Mouse (Mus musculus): Measurements from ENCODE around the gene Foxj2. TPM values are rescaled to one million over a fixed set of nuclear protein-coding genes. Genes with fewer than 3 reads are reported as not detected.

The Foxj2 gene
- polyA plus RNA-seq, 1 experiment from 2014 or later, result 5.0 TPM

- no peaks in the 10 kb centered on the region for H3K27me3 ChIP-seq (ENCODE audit: control insufficient read depth, insufficient read depth, low read length)
- no peaks in the 10 kb centered on the region for H3K36me3 ChIP-seq (ENCODE audit: control insufficient read depth, insufficient read depth, low read length)
- no peaks in the 10 kb centered on the region for H3K4me1 ChIP-seq (replicated peaks; ENCODE audit: control insufficient read depth, insufficient read depth, low read length)
- H3K27ac ChIP-seq (ENCODE audit: low read depth, low read length), result no peak overlapping the region
- H3K9me3 ChIP-seq (ENCODE audit: control insufficient read depth, low read length), result no peaks in the 10 kb centered on the region
- ATAC-seq (replicated peaks; ENCODE audit: low FRiP score), result no peak
- DNase-seq (ENCODE audit: low spot score), result no peak
- no peak overlapping the region for H3K9ac ChIP-seq (ENCODE audit: low read length)
- no peak overlapping the region for H3K4me2 ChIP-seq (ENCODE audit: low read depth, low read length, severe bottlenecking)
- 75% methylated on average over 2 of the region's 2 CpGs for WGBS
- H3K4me3 ChIP-seq (ENCODE audit: low read depth, low read length), result no peak overlapping the region
These were observed 33.0 kb downstream of the Foxj2 start for GRCm38 (mm10) chr6:122852696-122853095.

GRCm38 (mm10) chr6:122854552-122854951, 34.8 kb downstream of the Foxj2 start:
- no peaks in the 10 kb centered on the region for H3K9me3 ChIP-seq (ENCODE audit: control insufficient read depth, low read length)
- H3K27ac ChIP-seq (ENCODE audit: low read depth, low read length), result no peak overlapping the region
- H3K27me3 ChIP-seq (ENCODE audit: control insufficient read depth, insufficient read depth, low read length), result no peaks in the 10 kb centered on the region
- ATAC-seq (replicated peaks; ENCODE audit: low FRiP score) (no peak), DNase-seq (ENCODE audit: low spot score) (no peak)
- H3K4me1 ChIP-seq (replicated peaks; ENCODE audit: control insufficient read depth, insufficient read depth, low read length), result no peaks in the 10 kb centered on the region
- H3K4me3 ChIP-seq (ENCODE audit: low read depth, low read length), result no peak overlapping the region
- no peak overlapping the region for H3K9ac ChIP-seq (ENCODE audit: low read length)
- 84% methylated on average over 12 of the region's 12 CpGs for WGBS
- H3K4me2 ChIP-seq (ENCODE audit: low read depth, low read length, severe bottlenecking), result no peak overlapping the region
- no peaks in the 10 kb centered on the region for H3K36me3 ChIP-seq (ENCODE audit: control insufficient read depth, insufficient read depth, low read length)

- Histone ChIP-seq H3K4me1 (replicated peaks; ENCODE audit: control insufficient read depth, insufficient read depth, low read length) (no peaks in the 10 kb centered on the region), H3K4me2 (ENCODE audit: low read depth, low read length, severe bottlenecking) (no peak within 1 kb of the TSS), H3K4me3 (ENCODE audit: low read depth, low read length) (no peak within 1 kb of the TSS), H3K27ac (ENCODE audit: low read depth, low read length) (no peak within 1 kb of the TSS), H3K9ac (ENCODE audit: low read length) (no peak within 1 kb of the TSS), H3K36me3 (ENCODE audit: control insufficient read depth, insufficient read depth, low read length) (no peaks in the 10 kb centered on the region), H3K27me3 (ENCODE audit: control insufficient read depth, insufficient read depth, low read length) (no peaks in the 10 kb centered on the region), H3K9me3 (ENCODE audit: control insufficient read depth, low read length) (no peaks in the 10 kb centered on the region; the same call in 1 of the 2 replicates)
- DNase-seq (ENCODE audit: low spot score) (no peak), ATAC-seq (replicated peaks; ENCODE audit: low FRiP score) (no peak)
- WGBS, result 80% methylated on average over 7 of the region's 7 CpGs
These were observed 36.2 kb downstream of the Foxj2 start, which contains the start of gene C3ar1 for GRCm38 (mm10) chr6:122855955-122856354. Gene C3ar1 (minus strand): TSS chr6:122856161.

GRCm38 (mm10) chr6:122862434-122862833, 42.7 kb downstream of the Foxj2 start:
- DNase-seq (ENCODE audit: low spot score) (no peak), ATAC-seq (replicated peaks; ENCODE audit: low FRiP score) (no peak)
- no peaks in the 10 kb centered on the region for H3K36me3 ChIP-seq (ENCODE audit: control insufficient read depth, insufficient read depth, low read length)
- H3K27ac ChIP-seq (ENCODE audit: low read depth, low read length), result no peak overlapping the region
- no peak overlapping the region for H3K9ac ChIP-seq (ENCODE audit: low read length)
- H3K9me3 ChIP-seq (ENCODE audit: control insufficient read depth, low read length), result peaks cover 8% of the 10 kb centered on the region; the same call in 1 of the 2 replicates
- H3K4me3 ChIP-seq (ENCODE audit: low read depth, low read length), result no peak overlapping the region
- no peaks in the 10 kb centered on the region for H3K27me3 ChIP-seq (ENCODE audit: control insufficient read depth, insufficient read depth, low read length)
- WGBS, result 79% methylated on average over 6 of the region's 6 CpGs
- no peaks in the 10 kb centered on the region for H3K4me1 ChIP-seq (replicated peaks; ENCODE audit: control insufficient read depth, insufficient read depth, low read length)
- H3K4me2 ChIP-seq (ENCODE audit: low read depth, low read length, severe bottlenecking), result no peak overlapping the region

GRCm38 (mm10) chr6:122862871-122863270, 43.2 kb downstream of the Foxj2 start:
- Histone ChIP-seq H3K4me1 (replicated peaks; ENCODE audit: control insufficient read depth, insufficient read depth, low read length) (no peaks in the 10 kb centered on the region), H3K27ac (ENCODE audit: low read depth, low read length) (no peak overlapping the region), H3K9ac (ENCODE audit: low read length) (no peak overlapping the region), H3K4me2 (ENCODE audit: low read depth, low read length, severe bottlenecking) (no peak overlapping the region), H3K4me3 (ENCODE audit: low read depth, low read length) (no peak overlapping the region), H3K9me3 (ENCODE audit: control insufficient read depth, low read length) (peaks cover 8% of the 10 kb centered on the region; the same call in 1 of the 2 replicates), H3K36me3 (ENCODE audit: control insufficient read depth, insufficient read depth, low read length) (no peaks in the 10 kb centered on the region), H3K27me3 (ENCODE audit: control insufficient read depth, insufficient read depth, low read length) (no peaks in the 10 kb centered on the region)
- WGBS, result 88% methylated on average over 1 of the region's 1 CpGs
- ATAC-seq (replicated peaks; ENCODE audit: low FRiP score) (no peak), DNase-seq (ENCODE audit: low spot score) (no peak)

GRCm38 (mm10) chr6:122867914-122868313, 48.2 kb downstream of the Foxj2 start:
- Histone ChIP-seq H3K4me3 (ENCODE audit: low read depth, low read length) (no peak overlapping the region), H3K27ac (ENCODE audit: low read depth, low read length) (no peak overlapping the region), H3K9ac (ENCODE audit: low read length) (no peak overlapping the region), H3K9me3 (ENCODE audit: control insufficient read depth, low read length) (no peaks in the 10 kb centered on the region), H3K36me3 (ENCODE audit: control insufficient read depth, insufficient read depth, low read length) (no peaks in the 10 kb centered on the region), H3K4me2 (ENCODE audit: low read depth, low read length, severe bottlenecking) (no peak overlapping the region), H3K4me1 (replicated peaks; ENCODE audit: control insufficient read depth, insufficient read depth, low read length) (no peaks in the 10 kb centered on the region), H3K27me3 (ENCODE audit: control insufficient read depth, insufficient read depth, low read length) (no peaks in the 10 kb centered on the region)
- ATAC-seq (replicated peaks; ENCODE audit: low FRiP score), result no peak
- DNase-seq (ENCODE audit: low spot score), result no peak
- WGBS, result 66% methylated on average over 4 of the region's 4 CpGs

GRCm38 (mm10) chr6:122869846-122870245, 50.1 kb downstream of the Foxj2 start:
- no peak overlapping the region for H3K27ac ChIP-seq (ENCODE audit: low read depth, low read length)
- H3K36me3 ChIP-seq (ENCODE audit: control insufficient read depth, insufficient read depth, low read length), result no peaks in the 10 kb centered on the region
- H3K4me3 ChIP-seq (ENCODE audit: low read depth, low read length), result no peak overlapping the region
- DNase-seq (ENCODE audit: low spot score) (no peak), ATAC-seq (replicated peaks; ENCODE audit: low FRiP score) (no peak)
- H3K4me2 ChIP-seq (ENCODE audit: low read depth, low read length, severe bottlenecking), result no peak overlapping the region
- H3K4me1 ChIP-seq (replicated peaks; ENCODE audit: control insufficient read depth, insufficient read depth, low read length), result no peaks in the 10 kb centered on the region
- no peaks in the 10 kb centered on the region for H3K9me3 ChIP-seq (ENCODE audit: control insufficient read depth, low read length)
- no peak overlapping the region for H3K9ac ChIP-seq (ENCODE audit: low read length)
- no peaks in the 10 kb centered on the region for H3K27me3 ChIP-seq (ENCODE audit: control insufficient read depth, insufficient read depth, low read length)
- WGBS, result 85% methylated on average over 11 of the region's 11 CpGs

GRCm38 (mm10) chr6:122872800-122873199, 53.1 kb downstream of the Foxj2 start:
- Histone ChIP-seq H3K9ac (ENCODE audit: low read length) (no peak overlapping the region), H3K4me3 (ENCODE audit: low read depth, low read length) (no peak overlapping the region), H3K36me3 (ENCODE audit: control insufficient read depth, insufficient read depth, low read length) (no peaks in the 10 kb centered on the region), H3K27ac (ENCODE audit: low read depth, low read length) (no peak overlapping the region), H3K27me3 (ENCODE audit: control insufficient read depth, insufficient read depth, low read length) (no peaks in the 10 kb centered on the region), H3K4me2 (ENCODE audit: low read depth, low read length, severe bottlenecking) (no peak overlapping the region), H3K9me3 (ENCODE audit: control insufficient read depth, low read length) (no peaks in the 10 kb centered on the region), H3K4me1 (replicated peaks; ENCODE audit: control insufficient read depth, insufficient read depth, low read length) (peaks cover 4% of the 10 kb centered on the region; the same call in 1 of the 2 replicates)
- ATAC-seq (replicated peaks; ENCODE audit: low FRiP score) (no peak), DNase-seq (ENCODE audit: low spot score) (no peak)
- 96% methylated on average over 5 of the region's 5 CpGs for WGBS

- peak within 1 kb of the TSS; percentile 89 for H3K9ac ChIP-seq (ENCODE audit: low read length)
- H3K27me3 ChIP-seq (ENCODE audit: control insufficient read depth, insufficient read depth, low read length), result no peaks in the 10 kb centered on the region
- H3K4me2 ChIP-seq (ENCODE audit: low read depth, low read length, severe bottlenecking), result peak within 1 kb of the TSS; percentile 59
- H3K27ac ChIP-seq (ENCODE audit: low read depth, low read length), result peak within 1 kb of the TSS; percentile 75
- DNase-seq (ENCODE audit: low spot score) (peak; percentile 98), ATAC-seq (replicated peaks; ENCODE audit: low FRiP score) (peak; percentile 97)
- peaks cover 4% of the 10 kb centered on the region; the same call in 1 of the 2 replicates for H3K4me1 ChIP-seq (replicated peaks; ENCODE audit: control insufficient read depth, insufficient read depth, low read length)
- peak within 1 kb of the TSS; percentile 84 for H3K4me3 ChIP-seq (ENCODE audit: low read depth, low read length)
- no peaks in the 10 kb centered on the region for H3K9me3 ChIP-seq (ENCODE audit: control insufficient read depth, low read length)
- no peaks in the 10 kb centered on the region for H3K36me3 ChIP-seq (ENCODE audit: control insufficient read depth, insufficient read depth, low read length)
- WGBS, result 7% methylated on average over 43 of the region's 43 CpGs
These were observed 54.4 kb downstream of the Foxj2 start, which contains the start of gene Necap1 for GRCm38 (mm10) chr6:122873871-122874719. Gene Necap1 (plus strand): TSS chr6:122874474.
